Mouse (Mus musculus) liver, embryonic 14.5 days (tissue): ENCODE data around the gene Usp43. TPM values are rescaled to one million over a fixed set of nuclear protein-coding genes. Genes with fewer than 3 reads are reported as not detected.

ENCODE experiments used
- ATAC-seq: fragments of 200-750 bp; cut with Nextera tagmentation; 2 replicates; pipeline ENCODE4 v1.8.0; 2017; ENCODE audit warnings: moderate number of reproducible peaks, mild to moderate bottlenecking, moderate library complexity; ENCODE audit not compliant: insufficient read depth
- DNase-seq, 3 experiments: peaks; one replicate each; pipeline ENCODE4 v3.0.0-alpha.2; 2012 to 2013; ENCODE audit warnings: low read depth in 3 of 3, low spot score in 3 of 3
- H3K27ac ChIP-seq: fragments of 300-500 bp; sonication (generic); 2 replicates; pipeline ENCODE4 v1.5.1; 2014; ENCODE audit warnings: moderate library complexity, mild to moderate bottlenecking, control low read depth, inconsistent platforms
- H3K27me3 ChIP-seq: fragments of 300-500 bp; sonication (generic); 2 replicates; pipeline ENCODE4 v1.6.1; 2014; ENCODE audit warnings: mild to moderate bottlenecking, low read length, moderate library complexity; ENCODE audit not compliant: control insufficient read depth, insufficient read depth
- H3K36me3 ChIP-seq: fragments of 300-500 bp; sonication (generic); replicated peaks from 2 replicates; pipeline ENCODE4 v1.6.1; 2014; ENCODE audit warnings: low read depth; ENCODE audit not compliant: control insufficient read depth, insufficient read depth
- H3K4me1 ChIP-seq, 2 experiments: fragments of 200-500 bp in 1 of 2; fragments of 300-500 bp in 1 of 2; sonication (generic) in 1 of 2; replicated peaks; 2 replicates each; pipeline ENCODE4 v1.6.1; 2012 to 2014; ENCODE audit warnings: antibody characterized with exemption in 1 of 2, inconsistent platforms in 1 of 2, low read length in 1 of 2; ENCODE audit not compliant: control insufficient read depth in 2 of 2, insufficient read depth in 2 of 2
- H3K4me2 ChIP-seq: fragments of 300-500 bp; sonication (generic); 2 replicates; pipeline ENCODE4 v1.6.1; 2014; ENCODE audit warnings: low read depth, mild to moderate bottlenecking, control low read depth, moderate library complexity
- H3K4me3 ChIP-seq, 2 experiments: fragments of 200-500 bp in 1 of 2; fragments of 300-500 bp in 1 of 2; sonication (generic) in 1 of 2; 2 replicates each; pipeline ENCODE4 v1.5.1; 2012 to 2014; ENCODE audit warnings: low read depth in 2 of 2, low read length in 2 of 2, mild to moderate bottlenecking in 2 of 2, control low read depth in 1 of 2, inconsistent platforms in 1 of 2, moderate library complexity in 1 of 2; ENCODE audit not compliant: insufficient read depth in 1 of 2
- H3K9ac ChIP-seq: fragments of 300-500 bp; sonication (generic); replicated peaks from 2 replicates; pipeline ENCODE4 v1.6.1; 2014; ENCODE audit warnings: mild to moderate bottlenecking, control low read depth, moderate library complexity
- H3K9me3 ChIP-seq: fragments of 300-500 bp; sonication (generic); 2 replicates; pipeline ENCODE4 v1.6.1; 2016; ENCODE audit warnings: low read length, mixed read lengths; ENCODE audit not compliant: control insufficient read depth
- CTCF ChIP-seq: IDR thresholded peaks from 2 replicates; pipeline ENCODE4 v1.5.1; 2016; ENCODE audit warnings: antibody characterized with exemption, low read depth, control low read depth
- EP300 ChIP-seq: IDR thresholded peaks from 2 replicates; pipeline ENCODE4 v1.6.1; 2016; ENCODE audit warnings: antibody characterized with exemption, low read depth
- WGBS: fragments of 180-500 bp; shearing (Covaris S2); extraction: QIAGEN DNeasy Blood & Tissue Kit; methylation state at CpG from one replicate; pipeline ENCODE4 v1.1.7; 2014; ENCODE audit not compliant: insufficient replicate concordance; 5-methylcytosine and 5-hydroxymethylcytosine counted together
- polyA plus RNA-seq, 2 experiments: library from polyadenylated mRNA; depleted of rRNA in 1 of 2; stranded (reverse) in 1 of 2; unstranded in 1 of 2; fragments of >200 nt; fragmentation: Nextera tagmentation in 1 of 2; extraction: Ambion mirVana in 1 of 2; gene quantifications; 2 replicates each; pipeline versions ENCODE4 v1.2.1 to v1.2.3; 2012 to 2014

The Usp43 gene
- polyA plus RNA-seq, 2 experiments, result 0.06 to 0.08 TPM

GRCm38 (mm10) chr11:67903756-67904155 lies 18.2 kb downstream of the Usp43 start:
- H3K27me3 ChIP-seq, result no peaks in the 10 kb centered on the region
- no peaks in the 10 kb centered on the region for H3K9me3 ChIP-seq
- TF ChIP-seq EP300, result no peak
- no peak for TF ChIP-seq CTCF
- no peaks in the 10 kb centered on the region for H3K36me3 ChIP-seq
- no peak overlapping the region for H3K4me3 ChIP-seq
- ATAC-seq (no peak), DNase-seq (no peak)
- no peaks in the 10 kb centered on the region for H3K4me1 ChIP-seq
- H3K4me2 ChIP-seq, result no peak overlapping the region
- H3K27ac ChIP-seq, result no peak overlapping the region
- whole genome bisulfite sequencing, result 59% methylated on average over 4 of the region's 4 CpGs
- no peak overlapping the region for H3K9ac ChIP-seq

GRCm38 (mm10) chr11:67897064-67897560 lies 24.8 kb downstream of the Usp43 start:
- DNase-seq (peak in 1 of 3 experiments; percentile 10), ATAC-seq (no peak)
- 44% methylated on average over 8 of the region's 8 CpGs for WGBS

GRCm38 (mm10) chr11:67895641-67896040 lies 26.3 kb downstream of the Usp43 start:
- no peak overlapping the region for H3K4me2 ChIP-seq
- no peaks in the 10 kb centered on the region for H3K27me3 ChIP-seq
- H3K4me1 ChIP-seq, result no peaks in the 10 kb centered on the region
- no peak overlapping the region for H3K4me3 ChIP-seq
- TF ChIP-seq EP300 (no peak), CTCF (no peak)
- ATAC-seq, result no peak
- H3K36me3 ChIP-seq, result no peaks in the 10 kb centered on the region
- no peaks in the 10 kb centered on the region for H3K9me3 ChIP-seq
- H3K9ac ChIP-seq, result no peak overlapping the region
- no peak for DNase-seq
- H3K27ac ChIP-seq, result no peak overlapping the region
- 65% methylated on average over 7 of the region's 7 CpGs for WGBS

More at GRCm38 (mm10) chr11:67897064-67897560, 24.8 kb downstream of the Usp43 start:
- no peak overlapping the region for H3K4me3 ChIP-seq
- H3K4me1 ChIP-seq, result no peaks in the 10 kb centered on the region
- no peaks in the 10 kb centered on the region for H3K9me3 ChIP-seq
- no peaks in the 10 kb centered on the region for H3K27me3 ChIP-seq
- H3K4me2 ChIP-seq, result no peak overlapping the region
- H3K36me3 ChIP-seq, result no peaks in the 10 kb centered on the region
- H3K27ac ChIP-seq, result no peak overlapping the region
- no peak overlapping the region for H3K9ac ChIP-seq
- TF ChIP-seq EP300, result no peak
- TF ChIP-seq CTCF, result peak; percentile 87

- 60% methylated on average over 5 of the region's 5 CpGs for WGBS
- H3K4me3 ChIP-seq, result no peak overlapping the region
- no peaks in the 10 kb centered on the region for H3K27me3 ChIP-seq
- no peak overlapping the region for H3K9ac ChIP-seq
- H3K4me2 ChIP-seq, result no peak overlapping the region
- no peak overlapping the region for H3K27ac ChIP-seq
- no peak for TF ChIP-seq EP300
- TF ChIP-seq CTCF, result no peak
- no peaks in the 10 kb centered on the region for H3K36me3 ChIP-seq
- ATAC-seq (no peak), DNase-seq (no peak)
- no peaks in the 10 kb centered on the region for H3K4me1 ChIP-seq
- no peaks in the 10 kb centered on the region for H3K9me3 ChIP-seq
Measured at GRCm38 (mm10) chr11:67888521-67888920, 33.4 kb downstream of the Usp43 start.

- no peak overlapping the region for H3K27ac ChIP-seq
- H3K4me1 ChIP-seq, result no peaks in the 10 kb centered on the region
- H3K9me3 ChIP-seq, result no peaks in the 10 kb centered on the region
- no peak overlapping the region for H3K4me2 ChIP-seq
- 63% methylated on average over 2 of the region's 2 CpGs for WGBS
- no peaks in the 10 kb centered on the region for H3K27me3 ChIP-seq
- ATAC-seq (no peak), DNase-seq (no peak)
- H3K9ac ChIP-seq, result no peak overlapping the region
- H3K36me3 ChIP-seq, result no peaks in the 10 kb centered on the region
- TF ChIP-seq CTCF (no peak; the same call in 1 of the 2 replicates), EP300 (no peak)
- no peak overlapping the region for H3K4me3 ChIP-seq
Measured at GRCm38 (mm10) chr11:67885921-67886320, 36.0 kb downstream of the Usp43 start.
